Mouse (Mus musculus) small intestine, adult 2 months (tissue): ENCODE data around the gene Cd19. TPM values are rescaled to one million over a fixed set of nuclear protein-coding genes. Genes with fewer than 3 reads are reported as not detected.

Experiments
- H3K27ac ChIP-seq: fragments of 200-500 bp; 2 replicates; pipeline ENCODE4 v1.5.1; 2012; ENCODE audit warnings: low read depth, low read length, control low read depth, inconsistent platforms; ENCODE audit not compliant: insufficient read depth
- H3K27me3 ChIP-seq: fragments of 200-500 bp; 2 replicates; pipeline ENCODE4 v1.6.1; 2012; ENCODE audit warnings: mild to moderate bottlenecking, moderate library complexity, low read length, inconsistent platforms; ENCODE audit not compliant: control insufficient read depth, insufficient read depth
- H3K36me3 ChIP-seq: fragments of 200-500 bp; 2 replicates; pipeline ENCODE4 v1.6.1; 2012; ENCODE audit warnings: mild to moderate bottlenecking, low read length, control low read depth, inconsistent platforms; ENCODE audit not compliant: control insufficient read depth, insufficient read depth
- H3K4me1 ChIP-seq: fragments of 200-500 bp; 2 replicates; pipeline ENCODE4 v1.6.1; 2012; ENCODE audit warnings: low read length, inconsistent platforms, mixed read lengths; ENCODE audit not compliant: control insufficient read depth, insufficient read depth, insufficient read length
- H3K4me3 ChIP-seq: fragments of 200-500 bp; 2 replicates; pipeline ENCODE4 v1.5.1; 2012; ENCODE audit warnings: low read depth, mild to moderate bottlenecking, control low read depth, inconsistent platforms, low read length, moderate library complexity
- CTCF ChIP-seq: fragments of 200-500 bp; IDR thresholded peaks from 2 replicates; pipeline ENCODE4 v1.5.1; 2012; ENCODE audit warnings: low read depth, mild to moderate bottlenecking, control low read depth, inconsistent platforms, low read length, moderate library complexity, mixed read lengths; ENCODE audit not compliant: insufficient replicate concordance, insufficient read length; ENCODE audit errors: extremely low read depth
- POLR2A ChIP-seq: fragments of 200-500 bp; IDR thresholded peaks from 2 replicates; pipeline ENCODE4 v1.6.1; 2012; ENCODE audit warnings: low read depth, mild to moderate bottlenecking, control low read depth, inconsistent platforms, low read length, moderate library complexity
- WGBS: fragments of 180-500 bp; shearing (Covaris S2); methylation state at CpG from one replicate; pipeline ENCODE4 v1.1.7; 2018; 5-methylcytosine and 5-hydroxymethylcytosine counted together
- polyA plus RNA-seq: library from polyadenylated mRNA; depleted of rRNA; stranded (reverse); fragments of >200 nt; gene quantifications from 2 replicates; pipeline ENCODE4 v1.2.3, GENCODE M21; 2012

The Cd19 gene
- polyA plus RNA-seq, 1 experiment: 8.0 TPM

- H3K4me3 ChIP-seq: no peak overlapping the region
- WGBS: 80% methylated on average over 3 of the region's 3 CpGs
- no peak for TF ChIP-seq POLR2A
- no peak for TF ChIP-seq CTCF
- H3K27ac ChIP-seq: no peak overlapping the region
- no peaks in the 10 kb centered on the region for H3K27me3 ChIP-seq
- H3K36me3 ChIP-seq: peaks cover 26% of the 10 kb centered on the region
- H3K4me1 ChIP-seq: no peaks in the 10 kb centered on the region
Observed at GRCm38 (mm10) chr7:126435801-126436200, 21.1 kb upstream of the Cd19 start.

DNA sequence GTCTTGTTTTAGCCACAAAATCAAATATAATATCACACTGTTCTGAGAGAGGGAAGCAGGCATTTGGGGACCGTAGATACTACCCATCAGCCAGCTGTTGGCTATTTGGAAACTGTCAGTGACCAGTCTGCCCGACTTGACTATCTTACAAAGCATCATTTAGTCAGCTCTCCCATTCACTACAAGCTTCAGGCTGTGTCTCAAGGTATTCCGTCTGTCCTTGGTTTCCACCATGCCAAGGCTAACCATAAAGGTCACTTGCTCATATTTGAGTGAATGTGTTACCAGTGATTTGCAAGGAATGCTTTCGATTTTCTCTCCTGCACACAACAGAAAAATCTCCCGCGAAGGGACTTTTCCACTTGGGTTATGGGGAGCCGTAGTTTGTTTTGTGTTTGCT, 20.0 kb upstream of the Cd19 start:
- Histone ChIP-seq H3K4me1 (peaks cover under 1% of the 10 kb centered on the region; the same call in 1 of the 2 replicates), H3K4me3 (no peak overlapping the region), H3K36me3 (peaks cover 26% of the 10 kb centered on the region), H3K27me3 (no peaks in the 10 kb centered on the region), H3K27ac (no peak overlapping the region)
- WGBS: 88% methylated on average over 7 of the region's 7 CpGs
- TF ChIP-seq POLR2A: no peak
- no peak for TF ChIP-seq CTCF

GRCm38 (mm10) chr7:126430167-126430566, 15.5 kb upstream of the Cd19 start:
- Histone ChIP-seq H3K27me3 (no peaks in the 10 kb centered on the region), H3K4me1 (peaks cover 8% of the 10 kb centered on the region), H3K27ac (no peak overlapping the region), H3K4me3 (no peak overlapping the region), H3K36me3 (peaks cover 16% of the 10 kb centered on the region)
- no peak for TF ChIP-seq CTCF

- Histone ChIP-seq H3K27me3 (no peaks in the 10 kb centered on the region), H3K36me3 (peaks cover 13% of the 10 kb centered on the region), H3K4me1 (peaks cover 8% of the 10 kb centered on the region), H3K27ac (no peak overlapping the region), H3K4me3 (peak overlapping the region; percentile 66)
- 23% methylated on average over 15 of the region's 15 CpGs for WGBS
- TF ChIP-seq POLR2A (no peak), CTCF (no peak)
Observed at GRCm38 (mm10) chr7:126429503-126429898, 14.8 kb upstream of the Cd19 start.

DNA sequence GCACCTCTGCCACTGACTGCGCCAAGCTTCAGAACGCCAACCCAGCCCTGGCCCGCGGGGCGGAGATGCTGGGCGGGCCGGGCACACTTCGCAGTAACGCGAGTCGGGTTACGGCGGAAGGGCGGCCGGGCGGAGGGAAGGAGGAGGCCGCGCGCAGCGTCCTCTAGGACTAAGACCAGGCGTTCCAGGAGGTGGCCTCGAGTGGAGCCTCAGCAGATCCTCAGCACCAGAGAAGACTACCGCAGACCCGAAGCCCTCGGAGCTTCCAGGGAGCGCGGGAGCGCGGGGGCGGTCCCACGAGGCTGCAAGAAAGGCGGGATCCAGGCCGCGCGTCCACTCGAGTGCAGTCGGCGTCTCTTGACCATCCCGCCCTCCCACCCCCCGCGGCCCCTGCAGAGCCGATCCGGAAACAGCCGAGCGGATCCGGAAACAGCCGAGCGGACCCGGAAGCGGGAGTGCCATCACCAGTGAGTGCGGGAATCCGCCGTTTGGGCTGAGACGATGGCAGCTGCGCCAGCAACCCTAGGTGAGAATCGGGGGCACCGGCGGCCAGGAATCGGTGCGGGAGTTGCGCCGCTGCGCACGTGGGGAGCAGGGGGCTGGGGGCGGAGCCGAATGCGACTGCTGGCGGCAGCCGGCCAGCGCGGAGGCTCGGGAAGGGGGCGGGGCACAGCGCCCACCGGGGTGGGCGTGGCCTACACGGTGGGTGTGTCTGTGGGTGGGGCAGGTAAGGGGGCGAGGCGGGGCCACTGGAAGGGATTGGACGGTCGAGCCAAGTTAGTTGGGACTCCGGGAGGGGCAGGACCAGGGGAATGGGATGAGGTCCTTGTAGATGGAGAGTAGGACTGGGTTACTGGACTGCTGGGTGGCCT, 14.2 kb upstream of the Cd19 start, which contains the start of gene Rabep2:
Gene Rabep2 (plus strand): TSS at position 129 of the 872 bp plus-strand sequence.
- H3K27me3 ChIP-seq: no peaks in the 10 kb centered on the region
- H3K27ac ChIP-seq: peak within 1 kb of the TSS; percentile 57
- TF ChIP-seq POLR2A (no peak; the same call in 1 of the 2 replicates), CTCF (no peak)
- H3K4me1 ChIP-seq: peaks cover 8% of the 10 kb centered on the region
- H3K4me3 ChIP-seq: peak within 1 kb of the TSS; percentile 66
- under 1% methylated on average over 82 of the region's 82 CpGs for WGBS
- H3K36me3 ChIP-seq: peaks cover 8% of the 10 kb centered on the region

DNA sequence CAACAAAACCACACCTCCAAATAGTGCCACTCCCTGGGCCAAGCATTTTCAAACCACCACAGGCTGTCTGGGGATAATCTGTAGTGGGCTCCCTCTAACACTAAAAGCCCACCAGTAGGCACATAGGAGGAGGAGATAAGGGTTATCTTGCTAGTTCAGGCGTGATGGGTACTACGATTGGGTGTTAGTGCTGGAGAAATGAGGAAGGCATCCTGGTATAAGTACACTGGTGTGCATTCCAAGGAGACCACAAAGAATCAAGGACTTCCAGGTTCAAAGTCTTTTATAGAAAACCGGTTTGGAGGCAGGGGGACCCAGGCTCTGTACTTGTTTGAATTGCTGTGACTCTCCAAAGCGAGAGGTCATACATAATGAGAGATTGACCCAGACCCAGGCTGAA, 13.5 kb upstream of the Cd19 start:
- 17% methylated on average over 4 of the region's 4 CpGs for WGBS
- Histone ChIP-seq H3K27ac (peak overlapping the region; percentile 57), H3K4me3 (peak overlapping the region; percentile 66), H3K27me3 (no peaks in the 10 kb centered on the region), H3K36me3 (peaks cover 8% of the 10 kb centered on the region), H3K4me1 (peaks cover 8% of the 10 kb centered on the region)
- TF ChIP-seq POLR2A (no peak), CTCF (no peak)

DNA sequence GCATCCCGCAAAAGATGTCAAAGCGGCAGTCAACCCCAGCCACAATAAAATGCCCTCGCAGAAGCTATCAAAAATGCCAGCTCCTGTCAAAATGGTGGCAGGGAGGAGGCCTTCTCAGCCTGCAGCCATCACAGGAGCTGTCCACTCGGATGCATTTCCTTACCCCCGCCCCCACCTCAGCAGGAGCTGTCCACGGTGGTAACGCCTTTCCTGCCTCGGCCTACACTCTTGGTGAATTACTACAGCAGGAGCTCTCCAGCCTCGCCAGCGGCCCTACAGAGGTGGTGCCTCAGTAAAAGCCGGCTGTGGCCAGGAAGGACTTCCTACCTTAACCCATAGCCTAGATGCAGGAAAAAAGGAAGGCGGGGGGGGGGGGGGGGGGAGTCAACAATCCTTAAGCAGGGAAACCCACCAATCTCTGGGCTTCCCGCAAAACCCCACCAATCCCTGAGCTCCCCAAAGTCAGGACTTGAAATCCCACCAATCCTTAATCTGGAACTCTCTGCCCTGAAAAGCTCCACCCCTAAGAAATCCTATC, 12.7 kb upstream of the Cd19 start:
- H3K4me1 ChIP-seq: peaks cover 8% of the 10 kb centered on the region
- H3K36me3 ChIP-seq: peaks cover 4% of the 10 kb centered on the region
- H3K27me3 ChIP-seq: no peaks in the 10 kb centered on the region
- H3K27ac ChIP-seq: no peak overlapping the region
- no peak for TF ChIP-seq POLR2A
- TF ChIP-seq CTCF: no peak
- WGBS: 59% methylated on average over 13 of the region's 13 CpGs
- no peak overlapping the region for H3K4me3 ChIP-seq
